Mouse (Mus musculus) gastrocnemius, postnatal 25 days (tissue): ENCODE measurements at regions not wholly inside any gene's neighbourhood (a gene's known extent, or its start where the extent isn't known, plus 50 kb on each side); places are given as distances from the start of the nearest gene placed in this dataset.

ENCODE experiments used
- DNase-seq: peaks from one replicate; pipeline ENCODE4 v3.0.0; 2022

- DNase-seq, result peak; percentile 5
Measured at GRCm38 (mm10) chrX:144234457-144234856, 81.0 kb downstream of the A730046J19Rik start.

DNA sequence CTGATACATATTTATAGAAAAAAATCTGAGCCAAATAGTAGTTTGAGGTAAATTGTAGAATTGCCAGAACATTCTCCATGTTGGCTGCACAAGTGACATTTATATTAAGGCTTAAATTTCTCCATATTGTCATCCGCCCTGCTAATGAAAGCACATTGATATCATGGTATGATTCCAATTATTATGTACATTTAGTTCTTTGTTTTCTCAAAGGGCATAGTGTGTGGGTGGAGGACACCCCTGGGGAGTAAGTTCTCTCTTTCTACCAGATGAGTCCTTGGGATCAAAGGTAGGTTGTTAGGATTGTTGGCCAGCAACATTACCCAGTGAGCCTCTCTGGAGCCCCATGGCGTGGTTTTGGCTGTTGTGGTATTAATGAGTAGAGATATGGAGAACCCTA, 51.7 kb upstream of the Alg13 start:
- no peak for DNase-seq
